Mouse (Mus musculus): Measurements from ENCODE around the gene Slc5a3.

Slc5a3 gene

GRCm38 (mm10) chr16:92057852-92058643, at the start of gene Slc5a3, which contains the start of the genes Mrps6 and Gm49711:
Slc5a3 (plus strand) TSS chr16:92058322.
Mrps6 (plus strand) TSS chr16:92058270.
Gm49711 (plus strand) TSS chr16:92058316.
- peak; percentile 87 for DNase-seq

- DNase-seq: no peak
Measured at GRCm38 (mm10) chr16:92009586-92009985, 48.5 kb upstream of the Slc5a3 start.

GRCm38 (mm10) chr16:92016792-92017191, 41.3 kb upstream of the Slc5a3 start:
- DNase-seq: no peak

- peak; percentile 43 for DNase-seq
Measured at GRCm38 (mm10) chr16:92019141-92020118, 38.7 kb upstream of the Slc5a3 start.

GRCm38 (mm10) chr16:92021656-92022400, 36.3 kb upstream of the Slc5a3 start:
- DNase-seq: no peak

- DNase-seq: no peak
Measured at GRCm38 (mm10) chr16:92022494-92023283, 35.4 kb upstream of the Slc5a3 start.

- no peak for DNase-seq
Measured at GRCm38 (mm10) chr16:92033286-92033685, 24.8 kb upstream of the Slc5a3 start.

GRCm38 (mm10) chr16:92034676-92035075, 23.4 kb upstream of the Slc5a3 start:
- no peak for DNase-seq

GRCm38 (mm10) chr16:92036701-92037100, 21.4 kb upstream of the Slc5a3 start:
- no peak for DNase-seq

- no peak for DNase-seq
Measured at GRCm38 (mm10) chr16:92037891-92038607, 20.1 kb upstream of the Slc5a3 start.

GRCm38 (mm10) chr16:92039421-92039820, 18.7 kb upstream of the Slc5a3 start:
- peak; percentile 16 for DNase-seq

GRCm38 (mm10) chr16:92039966-92040365, 18.2 kb upstream of the Slc5a3 start:
- DNase-seq: no peak

GRCm38 (mm10) chr16:92051777-92052310, 6.3 kb upstream of the Slc5a3 start:
- DNase-seq: no peak

- no peak for DNase-seq
Measured at GRCm38 (mm10) chr16:92052569-92052968, 5.6 kb upstream of the Slc5a3 start.

GRCm38 (mm10) chr16:92056711-92057110, 1.4 kb upstream of the Slc5a3 start:
- no peak for DNase-seq

GRCm38 (mm10) chr16:92057456-92057851, 668 bp upstream of the Slc5a3 start:
- no peak for DNase-seq

- peak; percentile 16 for DNase-seq
Measured at GRCm38 (mm10) chr16:92058644-92059620, 810 bp downstream of the Slc5a3 start.

GRCm38 (mm10) chr16:92060213-92060612, 2.1 kb downstream of the Slc5a3 start:
- DNase-seq: no peak

GRCm38 (mm10) chr16:92061586-92061985, 3.5 kb downstream of the Slc5a3 start:
- DNase-seq: no peak

GRCm38 (mm10) chr16:92062832-92063231, 4.7 kb downstream of the Slc5a3 start:
- DNase-seq: no peak
